Mouse (Mus musculus): ENCODE results near the gene Rspo1.

DNA sequence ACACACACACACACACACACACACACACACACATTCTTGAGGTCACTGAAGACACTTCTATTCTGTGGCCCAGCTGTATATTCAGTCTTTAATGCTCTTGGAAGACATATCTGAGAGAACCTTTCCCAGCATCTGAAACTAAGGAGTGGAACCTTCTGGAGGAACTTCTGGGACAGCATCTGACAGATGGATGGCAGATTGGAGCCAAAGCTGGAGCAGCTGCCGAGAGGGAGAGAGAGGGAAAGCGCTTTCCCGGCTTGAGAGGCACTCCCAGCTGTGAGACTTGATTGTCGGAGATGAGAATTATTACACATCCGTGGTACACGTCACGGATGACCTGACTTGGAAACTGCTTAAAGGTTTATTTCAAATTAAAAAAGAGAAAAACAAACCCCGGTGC, 22.5 kb downstream of the Rspo1 start:
- TF ChIP-seq CTCF (IDR thresholded peaks at IDR 0.05; ENCODE audit: low read depth) (no peak), EP300 (IDR thresholded peaks at IDR 0.05; ENCODE audit: low read depth) (no peak)

Measured in heart, postnatal 0 days (tissue).